Mouse (Mus musculus) kidney, adult 8-10 months (tissue): Measurements from ENCODE around the gene Chek2.

Experiments used
- DNase-seq, 2 experiments: peaks; one replicate each; pipeline ENCODE4 v3.0.0; 2022

Chek2 gene

DNA sequence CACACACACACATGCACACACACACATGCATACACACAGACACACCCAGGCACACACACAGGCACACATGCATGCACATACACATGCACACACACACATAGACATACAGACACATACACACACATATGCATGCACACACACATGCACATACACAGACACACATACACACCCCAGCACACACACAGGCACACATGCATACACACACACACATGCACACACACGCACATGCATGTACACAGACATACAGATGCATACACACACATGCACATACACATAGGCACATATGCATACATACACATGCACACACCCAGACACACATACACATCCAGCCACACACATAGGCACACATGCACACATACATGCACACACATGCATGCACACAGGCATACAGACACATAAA lies 66.9 kb downstream of the Chek2 start:
- no peak for DNase-seq

DNA sequence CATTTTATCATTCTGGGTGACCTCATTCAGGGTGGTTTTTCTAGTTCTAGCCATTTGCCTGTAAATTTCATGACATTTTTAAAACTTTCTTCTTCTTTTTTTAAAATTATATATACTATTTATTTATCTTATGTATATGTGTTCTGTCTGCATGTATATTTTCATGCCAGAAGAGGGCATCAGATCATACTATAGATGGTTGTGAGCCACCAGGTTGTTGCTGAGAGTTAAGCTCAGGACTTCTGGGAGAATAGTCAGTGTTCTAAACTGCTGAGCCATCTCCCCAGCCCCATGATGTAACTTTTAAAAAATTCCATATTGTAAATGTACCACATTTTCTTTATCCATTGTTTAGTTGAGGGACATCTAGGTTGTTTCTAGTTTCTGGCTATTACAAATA lies 69.1 kb downstream of the Chek2 start:
- no peak for DNase-seq

DNA sequence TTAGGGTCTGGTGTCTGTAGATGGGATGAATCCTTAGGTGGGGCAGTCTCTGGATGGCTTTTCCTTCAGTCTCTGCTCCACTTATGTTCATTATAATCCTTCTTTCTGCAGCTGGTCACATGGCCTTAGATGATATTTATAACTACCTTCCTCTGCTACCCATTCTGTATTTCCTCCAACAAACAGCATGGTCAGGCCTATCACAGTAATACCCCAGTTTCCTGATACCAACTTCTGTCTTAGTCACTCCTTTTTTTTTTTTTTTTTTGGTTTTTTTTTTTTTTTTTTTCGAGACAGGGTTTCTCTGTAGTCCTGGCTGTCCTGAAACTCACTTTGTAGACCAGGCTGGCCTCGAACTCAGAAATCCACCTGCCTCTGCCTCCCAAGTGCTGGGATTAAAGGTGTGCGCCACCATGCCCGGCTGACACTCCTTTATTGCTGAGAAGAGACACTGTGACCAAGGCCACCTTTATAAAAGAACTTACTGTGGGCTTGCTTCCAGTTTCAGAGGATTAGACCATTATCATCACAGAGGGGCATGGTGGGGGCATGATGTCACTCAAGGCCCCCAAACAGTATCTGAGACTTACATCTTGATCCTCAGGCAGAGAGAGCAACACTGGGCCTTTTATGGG lies 70.3 kb downstream of the Chek2 start:
- no peak for DNase-seq

DNA sequence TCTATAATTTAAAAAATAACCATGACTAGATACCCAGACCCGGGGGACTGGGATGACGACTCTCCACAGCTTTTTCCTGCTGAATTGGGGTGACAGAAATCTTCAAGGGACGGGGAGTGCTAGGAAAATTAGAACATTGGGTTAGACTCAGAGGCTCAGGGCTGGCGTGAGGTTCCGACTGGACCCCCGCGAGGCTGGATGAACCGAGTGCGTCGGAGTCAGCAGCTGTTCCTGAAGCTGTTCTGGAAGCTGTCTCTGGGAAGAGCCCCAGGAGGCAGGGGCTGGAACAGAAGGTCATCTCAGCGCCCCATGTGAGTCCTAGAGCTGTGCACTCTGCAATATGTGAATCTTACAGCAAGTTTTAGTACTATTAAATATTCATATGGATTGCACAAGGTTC lies 75.1 kb downstream of the Chek2 start:
- DNase-seq, result no peak

DNA sequence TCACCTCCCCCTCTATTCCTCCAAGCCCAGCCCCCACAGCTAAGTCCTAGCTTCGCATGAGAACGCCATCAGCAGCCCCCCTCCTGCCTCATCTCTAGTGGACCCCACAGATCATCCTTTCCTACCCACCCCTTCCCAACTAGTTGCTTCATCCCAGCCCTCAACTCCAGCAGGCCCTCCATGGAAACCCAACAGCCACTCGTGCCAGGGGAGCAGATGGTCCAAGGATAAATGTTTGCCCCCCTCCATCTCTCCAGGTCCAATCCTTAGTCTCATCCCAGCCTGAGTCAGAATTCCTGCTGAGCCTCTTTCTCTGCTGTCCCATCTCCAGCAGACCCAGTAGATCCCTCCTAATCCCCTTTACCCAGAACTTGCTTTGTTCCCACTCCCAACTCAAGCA lies 76.5 kb downstream of the Chek2 start:
- DNase-seq, result no peak

DNA sequence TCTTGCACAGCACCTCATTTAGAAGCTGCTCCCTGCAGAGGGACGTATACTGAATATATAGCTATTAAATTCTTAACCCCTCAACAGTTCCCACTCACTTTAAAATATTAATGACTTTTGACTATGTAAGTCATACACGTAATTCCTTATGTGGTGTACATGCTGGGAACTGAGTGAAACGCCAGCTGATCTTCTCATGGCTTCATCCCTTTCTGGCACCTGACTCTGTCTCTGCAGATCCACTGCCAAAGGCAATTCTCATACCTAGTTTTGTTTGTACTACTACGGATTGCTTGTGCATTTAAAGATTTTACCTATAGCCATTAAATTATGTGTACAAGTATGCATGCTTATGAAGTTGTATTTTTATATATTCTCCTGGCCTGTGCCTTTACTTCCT lies 79.8 kb downstream of the Chek2 start:
- no peak for DNase-seq

DNA sequence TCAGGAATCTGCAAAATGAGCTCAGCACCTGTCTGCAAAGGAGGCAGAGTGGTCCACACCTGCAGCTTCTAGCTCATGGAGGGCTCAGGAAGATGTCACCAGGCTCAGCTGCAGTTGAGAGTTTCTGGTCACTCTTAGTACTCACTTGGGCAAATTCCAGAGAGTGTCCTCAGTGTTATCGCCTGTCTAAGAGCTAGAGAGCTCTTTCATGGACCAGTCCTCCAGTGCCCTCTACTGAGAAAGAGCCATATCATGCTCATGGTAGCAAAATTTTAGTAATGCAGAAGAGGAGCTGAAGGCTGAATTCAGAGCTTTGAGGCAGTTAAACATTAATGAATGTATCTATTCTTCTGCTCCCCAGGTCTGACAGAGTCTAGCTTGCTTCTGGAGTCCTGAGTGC lies 83.6 kb downstream of the Chek2 start:
- DNase-seq, result peak; percentile 12 to 29
